Mouse (Mus musculus): ENCODE measurements around the gene Rbks. TPM values are rescaled to one million over a fixed set of nuclear protein-coding genes. Genes with fewer than 3 reads are reported as not detected.

Rbks gene
- total RNA-seq, 1 experiment: 2.1 TPM

GRCm38 (mm10) chr5:31673431-31673830 is 24.0 kb downstream of the Rbks start:
- in situ Hi-C loops (cut with MboI; ENCODE audit: low sequenced_read_pairs in 2 of 2, unreplicated experiment in 2 of 2): no loop called here
- Histone ChIP-seq H3K9ac (ENCODE audit: insufficient read depth, low read depth, low read length, poor library complexity, severe bottlenecking) (no peak overlapping the region), H3K9me3 (ENCODE audit: control insufficient read depth, insufficient read depth, low read depth, low read length) (no peaks in the 10 kb centered on the region), H3K4me3 (ENCODE audit: insufficient read depth in 1 of 2, low read depth in 1 of 2, low read length in 2 of 2, poor library complexity in 1 of 2, severe bottlenecking in 1 of 2) (no peak overlapping the region), H3K36me3 (ENCODE audit: control insufficient read depth, insufficient read depth, low read length, poor library complexity, severe bottlenecking) (no peaks in the 10 kb centered on the region), H3K4me1 (ENCODE audit: control insufficient read depth in 2 of 2, insufficient read depth in 2 of 2, low read length in 2 of 2, poor library complexity in 1 of 2) (no peaks in the 10 kb centered on the region), H3K27ac (ENCODE audit: insufficient read depth, low read depth, low read length, poor library complexity, severe bottlenecking) (no peak overlapping the region)
- TF ChIP-seq ZNF384 (IDR thresholded peaks at IDR 0.05; ENCODE audit: low read depth, low read length) (no peak), HCFC1 (IDR thresholded peaks at IDR 0.05; ENCODE audit: borderline replicate concordance, insufficient read depth, low read length) (no peak), CHD2 (IDR thresholded peaks at IDR 0.05; ENCODE audit: low read depth, low read length) (no peak), MAFK (IDR thresholded peaks at IDR 0.05; ENCODE audit: insufficient read depth, low read depth, low read length) (no peak), ZC3H11A (IDR thresholded peaks at IDR 0.05; ENCODE audit: borderline replicate concordance, low read depth, low read length) (no peak)
- no peak for DNase-seq (ENCODE audit: low read depth, low spot score)

GRCm38 (mm10) chr5:31671137-31671536 is 26.3 kb downstream of the Rbks start:
- H3K36me3 ChIP-seq (ENCODE audit: control insufficient read depth, insufficient read depth, low read length, poor library complexity, severe bottlenecking): no peaks in the 10 kb centered on the region
- H3K4me3 ChIP-seq (ENCODE audit: insufficient read depth in 1 of 2, low read depth in 1 of 2, low read length in 2 of 2, poor library complexity in 1 of 2, severe bottlenecking in 1 of 2): no peak overlapping the region
- no peak overlapping the region for H3K9ac ChIP-seq (ENCODE audit: insufficient read depth, low read depth, low read length, poor library complexity, severe bottlenecking)
- H3K9me3 ChIP-seq (ENCODE audit: control insufficient read depth, insufficient read depth, low read depth, low read length): no peaks in the 10 kb centered on the region
- in situ Hi-C loops (cut with MboI; ENCODE audit: low sequenced_read_pairs in 2 of 2, unreplicated experiment in 2 of 2): no loop called here
- no peak for TF ChIP-seq CHD2 (IDR thresholded peaks at IDR 0.05; ENCODE audit: low read depth, low read length)
- no peak overlapping the region for H3K27ac ChIP-seq (ENCODE audit: insufficient read depth, low read depth, low read length, poor library complexity, severe bottlenecking)
- DNase-seq (ENCODE audit: low read depth, low spot score): no peak
- H3K4me1 ChIP-seq (ENCODE audit: control insufficient read depth in 2 of 2, insufficient read depth in 2 of 2, low read length in 2 of 2, poor library complexity in 1 of 2): no peaks in the 10 kb centered on the region

- Histone ChIP-seq H3K27ac (ENCODE audit: insufficient read depth, low read depth, low read length, poor library complexity, severe bottlenecking) (no peak overlapping the region), H3K9ac (ENCODE audit: insufficient read depth, low read depth, low read length, poor library complexity, severe bottlenecking) (no peak overlapping the region), H3K4me3 (ENCODE audit: insufficient read depth in 1 of 2, low read depth in 1 of 2, low read length in 2 of 2, poor library complexity in 1 of 2, severe bottlenecking in 1 of 2) (no peak overlapping the region), H3K36me3 (ENCODE audit: control insufficient read depth, insufficient read depth, low read length, poor library complexity, severe bottlenecking) (no peaks in the 10 kb centered on the region), H3K9me3 (ENCODE audit: control insufficient read depth, insufficient read depth, low read depth, low read length) (no peaks in the 10 kb centered on the region), H3K4me1 (ENCODE audit: control insufficient read depth in 2 of 2, insufficient read depth in 2 of 2, low read length in 2 of 2, poor library complexity in 1 of 2) (no peaks in the 10 kb centered on the region)
- in situ Hi-C loops (cut with MboI; ENCODE audit: low sequenced_read_pairs in 2 of 2, unreplicated experiment in 2 of 2): no loop called here
- DNase-seq (ENCODE audit: low read depth, low spot score): no peak
- TF ChIP-seq MAFK (IDR thresholded peaks at IDR 0.05; ENCODE audit: insufficient read depth, low read depth, low read length) (no peak), ZNF384 (IDR thresholded peaks at IDR 0.05; ENCODE audit: low read depth, low read length) (no peak), HCFC1 (IDR thresholded peaks at IDR 0.05; ENCODE audit: borderline replicate concordance, insufficient read depth, low read length) (no peak), ZC3H11A (IDR thresholded peaks at IDR 0.05; ENCODE audit: borderline replicate concordance, low read depth, low read length) (no peak), CHD2 (IDR thresholded peaks at IDR 0.05; ENCODE audit: low read depth, low read length) (no peak)
These were observed 27.4 kb downstream of the Rbks start for GRCm38 (mm10) chr5:31669984-31670383.

- in situ Hi-C loops (cut with MboI; ENCODE audit: low sequenced_read_pairs in 2 of 2, unreplicated experiment in 2 of 2): no loop called here
- Histone ChIP-seq H3K36me3 (ENCODE audit: control insufficient read depth, insufficient read depth, low read length, poor library complexity, severe bottlenecking) (no peaks in the 10 kb centered on the region), H3K4me3 (ENCODE audit: insufficient read depth in 1 of 2, low read depth in 1 of 2, low read length in 2 of 2, poor library complexity in 1 of 2, severe bottlenecking in 1 of 2) (no peak overlapping the region), H3K4me1 (ENCODE audit: control insufficient read depth in 2 of 2, insufficient read depth in 2 of 2, low read length in 2 of 2, poor library complexity in 1 of 2) (no peaks in the 10 kb centered on the region), H3K9me3 (ENCODE audit: control insufficient read depth, insufficient read depth, low read depth, low read length) (no peaks in the 10 kb centered on the region), H3K27ac (ENCODE audit: insufficient read depth, low read depth, low read length, poor library complexity, severe bottlenecking) (no peak overlapping the region), H3K9ac (ENCODE audit: insufficient read depth, low read depth, low read length, poor library complexity, severe bottlenecking) (no peak overlapping the region)
- no peak for DNase-seq (ENCODE audit: low read depth, low spot score)
- TF ChIP-seq MAFK (IDR thresholded peaks at IDR 0.05; ENCODE audit: insufficient read depth, low read depth, low read length) (no peak), ZC3H11A (IDR thresholded peaks at IDR 0.05; ENCODE audit: borderline replicate concordance, low read depth, low read length) (no peak), ZNF384 (IDR thresholded peaks at IDR 0.05; ENCODE audit: low read depth, low read length) (no peak), CHD2 (IDR thresholded peaks at IDR 0.05; ENCODE audit: low read depth, low read length) (no peak), HCFC1 (IDR thresholded peaks at IDR 0.05; ENCODE audit: borderline replicate concordance, insufficient read depth, low read length) (no peak)
These were observed 29.0 kb downstream of the Rbks start for GRCm38 (mm10) chr5:31668325-31668968.

- TF ChIP-seq MAFK (IDR thresholded peaks at IDR 0.05; ENCODE audit: insufficient read depth, low read depth, low read length) (no peak), CHD2 (IDR thresholded peaks at IDR 0.05; ENCODE audit: low read depth, low read length) (no peak)
These were observed 31.3 kb downstream of the Rbks start for GRCm38 (mm10) chr5:31666176-31666575.

More at GRCm38 (mm10) chr5:31666176-31666575, 31.3 kb downstream of the Rbks start:
- no peak overlapping the region for H3K9ac ChIP-seq (ENCODE audit: insufficient read depth, low read depth, low read length, poor library complexity, severe bottlenecking)
- DNase-seq (ENCODE audit: low read depth, low spot score): no peak
- no peak overlapping the region for H3K4me3 ChIP-seq (ENCODE audit: insufficient read depth in 1 of 2, low read depth in 1 of 2, low read length in 2 of 2, poor library complexity in 1 of 2, severe bottlenecking in 1 of 2)
- in situ Hi-C loops (cut with MboI; ENCODE audit: low sequenced_read_pairs in 2 of 2, unreplicated experiment in 2 of 2): no loop called here
- H3K4me1 ChIP-seq (ENCODE audit: control insufficient read depth in 2 of 2, insufficient read depth in 2 of 2, low read length in 2 of 2, poor library complexity in 1 of 2): no peaks in the 10 kb centered on the region
- H3K27ac ChIP-seq (ENCODE audit: insufficient read depth, low read depth, low read length, poor library complexity, severe bottlenecking): no peak overlapping the region
- H3K36me3 ChIP-seq (ENCODE audit: control insufficient read depth, insufficient read depth, low read length, poor library complexity, severe bottlenecking): no peaks in the 10 kb centered on the region
- H3K9me3 ChIP-seq (ENCODE audit: control insufficient read depth, insufficient read depth, low read depth, low read length): no peaks in the 10 kb centered on the region
